Mouse (Mus musculus): ENCODE data around the gene Gm5890.
"Not testable (repeated sequence)": the region's sequence is repeated elsewhere in the genome, so short reads cannot be mapped to it uniquely, and the experiment has no call there.

Gm5890 gene

GRCm38 (mm10) chr7:20262734-20263133, at the start of gene Gm5890:
TSS of gene Gm5890 (minus strand) at chr7:20262834.
- not testable (repeated sequence) for DNase-seq (ENCODE audit: low read depth, low spot score)

GRCm38 (mm10) chr7:20233728-20234127, 28.9 kb downstream of the Gm5890 start, which contains the start of gene Gm4498:
TSS of gene Gm4498 (minus strand) at chr7:20233828.
- DNase-seq (ENCODE audit: low read depth, low spot score): not testable (repeated sequence)

Measured in brain, adult 2 months (tissue).